Mouse (Mus musculus) small intestine, adult 2 months (tissue): ENCODE data around the gene Galnt6.

Experiments used
- CTCF ChIP-seq: fragments of 200-500 bp; IDR thresholded peaks from 2 replicates; pipeline ENCODE4 v1.5.1; 2012; ENCODE audit warnings: low read depth, mild to moderate bottlenecking, control low read depth, inconsistent platforms, low read length, moderate library complexity, mixed read lengths; ENCODE audit not compliant: insufficient replicate concordance, insufficient read length; ENCODE audit errors: extremely low read depth
- POLR2A ChIP-seq: fragments of 200-500 bp; IDR thresholded peaks from 2 replicates; pipeline ENCODE4 v1.6.1; 2012; ENCODE audit warnings: low read depth, mild to moderate bottlenecking, control low read depth, inconsistent platforms, low read length, moderate library complexity

- TF ChIP-seq CTCF (no peak), POLR2A (no peak)
Observed at GRCm38 (mm10) chr15:100673585-100674391, 55.4 kb downstream of the Galnt6 start.
